ENCODE assay signal across 8 mouse cellular contexts in the genomic region with DNA sequence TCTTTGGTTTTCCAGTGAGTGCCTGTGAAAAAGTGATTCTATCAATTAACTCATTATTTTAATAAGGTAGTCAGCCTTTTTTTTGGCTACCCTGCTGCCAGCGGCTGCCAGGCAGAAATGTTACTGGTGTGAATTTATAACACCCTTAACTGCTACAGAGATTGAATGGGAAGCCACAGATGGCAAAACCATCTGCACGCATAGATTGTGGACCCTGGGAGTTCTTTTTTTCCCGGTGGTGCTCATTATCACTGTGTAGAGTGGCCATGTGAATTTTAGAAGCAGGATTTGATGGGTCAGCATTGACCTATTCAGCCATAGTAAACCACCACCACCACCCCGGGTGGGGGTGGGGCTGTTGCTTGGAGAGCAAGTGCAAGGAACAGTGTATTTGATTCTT. TPM values are rescaled to one million over a fixed set of nuclear protein-coding genes. Genes with fewer than 3 reads are reported as not detected.
DNase-seq lines count a peak whose midpoint lies in the region; ATAC-seq and TF ChIP-seq lines count a peak whose summit lies in the region.

No protein-coding gene starts in this region.

- peak overlapping the region; percentile 77; the same call in 1 of the 2 replicates for H3K27ac ChIP-seq in heart, embryonic 11.5 days (ENCODE audit: low read depth, low read length)
- H3K27ac ChIP-seq in CH12.LX (ENCODE audit: insufficient read depth, low read depth): no peak overlapping the region
- H3K27ac ChIP-seq in embryonic facial prominence, embryonic 12.5 days: no peak overlapping the region

- dilution Hi-C loops in CH12.LX (cut with MboI; ENCODE audit: extremely low pct_ligation_motif_present, extremely low pct_unique_long_range_greater_than_20kb, low sequenced_read_pairs): no loop called here

- H3K36me3 ChIP-seq in heart, embryonic 11.5 days (ENCODE audit: control insufficient read depth, insufficient read depth, low read length): peaks cover 14% of the 10 kb centered on the region
- H3K36me3 ChIP-seq in CH12.LX (replicated peaks in 1 of 2; ENCODE audit: control insufficient read depth in 1 of 2, insufficient read depth in 1 of 2, low read length in 1 of 2): peaks cover 26 to 38% of the 10 kb centered on the region in 2 experiments
- peaks cover 30% of the 10 kb centered on the region for H3K36me3 ChIP-seq in embryonic facial prominence, embryonic 12.5 days
- peaks cover 13% of the 10 kb centered on the region for H3K36me3 ChIP-seq in myocyte (ENCODE audit: control insufficient read depth, insufficient read depth)

- intact Hi-C loops in heart, postnatal 14 days (cut with DNase I): loop anchor here (10.0 kb wide), 2 partner anchors 277 to 1623 kb away; partner anchors contain the start of gene Odc1
- intact Hi-C loops in gastrocnemius, postnatal 36 days (cut with DNase I): no loop called here

- no peaks in the 10 kb centered on the region for H3K9me3 ChIP-seq in heart, embryonic 11.5 days (replicated peaks; ENCODE audit: control insufficient read depth, low read length)
- H3K9me3 ChIP-seq in CH12.LX (replicated peaks; ENCODE audit: low read length): no peaks in the 10 kb centered on the region
- no peaks in the 10 kb centered on the region for H3K9me3 ChIP-seq in embryonic facial prominence, embryonic 12.5 days

- no peak for TF ChIP-seq RAD21 in CH12.LX (IDR thresholded peaks at IDR 0.05; ENCODE audit: low read depth, low read length)

- in situ Hi-C loops in CH12.LX (cut with MboI; ENCODE audit: low pct_ligation_motif_present, low pct_unique_long_range_greater_than_20kb, low sequenced_read_pairs): loop anchor here (10.0 to 25.0 kb wide), 2 partner anchors 233 to 455 kb away; partner anchors contain the start of genes E2f6 and Greb1

- WGBS in heart, embryonic 11.5 days (ENCODE audit: insufficient replicate concordance): 18% methylated on average over 4 of the region's 4 CpGs
- 18% methylated on average over 4 of the region's 4 CpGs for WGBS in embryonic facial prominence, embryonic 12.5 days

- peak overlapping the region; percentile 67 for H3K4me2 ChIP-seq in heart, embryonic 11.5 days
- H3K4me2 ChIP-seq in CH12.LX (ENCODE audit: insufficient read depth, low read depth, poor library complexity, severe bottlenecking) (peak overlapping the region; percentile 65), myocyte (ENCODE audit: low read depth) (peak overlapping the region; percentile 92)
- peak overlapping the region; percentile 83 for H3K4me2 ChIP-seq in embryonic facial prominence, embryonic 12.5 days (replicated peaks)

- peaks cover 46% of the 10 kb centered on the region for H3K79me2 ChIP-seq in CH12.LX (replicated peaks; ENCODE audit: control insufficient read depth, extremely low read depth, insufficient read depth, poor library complexity, severe bottlenecking)
- peaks cover 39% of the 10 kb centered on the region for H3K79me2 ChIP-seq in myocyte (ENCODE audit: control insufficient read depth, insufficient read depth)

- no peak for TF ChIP-seq EP300 in CH12.LX (IDR thresholded peaks at IDR 0.05; ENCODE audit: low read length)

- H3K4me3 ChIP-seq in heart, embryonic 11.5 days (ENCODE audit: low read depth, low read length): peak overlapping the region; percentile 95
- H3K4me3 ChIP-seq in CH12.LX (replicated peaks in 1 of 3; ENCODE audit: low read depth in 2 of 3, low read length in 2 of 3, poor library complexity in 1 of 3): peak overlapping the region; percentile 93 to 96 (median 94)
- H3K4me3 ChIP-seq in embryonic facial prominence, embryonic 12.5 days: peak overlapping the region; percentile 75
- H3K4me3 ChIP-seq in myocyte: peak overlapping the region; percentile 69

- no peak for DNase-seq in heart, postnatal 14 days
- DNase-seq in CH12.LX (ENCODE audit: extremely low read depth): no peak
- DNase-seq in layer of hippocampus, adult 9-10 months (ENCODE audit: low spot score): peak; percentile 62
- no peak for DNase-seq in gastrocnemius, postnatal 36 days
- DNase-seq in left cerebral cortex, adult 18-20 months (ENCODE audit: low spot score in 2 of 2): no peak

- no peak overlapping the region for H3ac ChIP-seq in myocyte (ENCODE audit: control insufficient read depth, insufficient read length)

- peak overlapping the region; percentile 94 for H3K9ac ChIP-seq in heart, embryonic 11.5 days (ENCODE audit: low read depth, low read length)
- peak overlapping the region; percentile 67 for H3K9ac ChIP-seq in CH12.LX (ENCODE audit: insufficient read depth, low read depth)
- peak overlapping the region; percentile 86 for H3K9ac ChIP-seq in embryonic facial prominence, embryonic 12.5 days

- no peaks in the 10 kb centered on the region for H3K27me3 ChIP-seq in heart, embryonic 11.5 days (ENCODE audit: control insufficient read depth, insufficient read depth, low read length)
- H3K27me3 ChIP-seq in CH12.LX (replicated peaks) (no peaks in the 10 kb centered on the region), myocyte (ENCODE audit: control insufficient read depth, insufficient read depth, insufficient read length) (no peaks in the 10 kb centered on the region)
- no peaks in the 10 kb centered on the region for H3K27me3 ChIP-seq in embryonic facial prominence, embryonic 12.5 days

- no peak for TF ChIP-seq CTCF in CH12.LX (conservative IDR thresholded peaks at IDR 0.05 in 1 of 2, IDR thresholded peaks at IDR 0.05 in 1 of 2; ENCODE audit: low read depth in 2 of 2, low read length in 2 of 2)

- H3K4me1 ChIP-seq in heart, embryonic 11.5 days (ENCODE audit: control insufficient read depth, insufficient read depth, low read length): peaks cover 10% of the 10 kb centered on the region
- peaks cover 20 to 66% of the 10 kb centered on the region in 2 experiments for H3K4me1 ChIP-seq in CH12.LX (ENCODE audit: control insufficient read depth in 1 of 2, insufficient read depth in 2 of 2)
- peaks cover 21% of the 10 kb centered on the region for H3K4me1 ChIP-seq in embryonic facial prominence, embryonic 12.5 days

- TF ChIP-seq POLR2A in CH12.LX (IDR thresholded peaks at IDR 0.05; ENCODE audit: low read depth, low read length) (no peak), myocyte (IDR thresholded peaks at IDR 0.05; ENCODE audit: insufficient read length, low read depth) (no peak)

- no peak for ATAC-seq in heart, embryonic 11.5 days (replicated peaks; ENCODE audit: insufficient number of reproducible peaks, low FRiP score, low TSS enrichment)
- ATAC-seq in embryonic facial prominence, embryonic 12.5 days (ENCODE audit: insufficient number of reproducible peaks, insufficient read depth, low FRiP score, low TSS enrichment): no peak

TF ChIP-seq in CH12.LX, 34 proteins besides CTCF, POLR2A, EP300 and RAD21:
- no peak for TF ChIP-seq MAX (IDR thresholded peaks at IDR 0.05; ENCODE audit: low read length)
- TF ChIP-seq CHD2 (IDR thresholded peaks at IDR 0.05; ENCODE audit: low read length): peak; percentile 45; the same call in 1 of the 2 replicates
TF ChIP-seq in CH12.LX: peak in this region for 1.

TF ChIP-seq in myocyte, 11 proteins besides CTCF, POLR2A, EP300 and RAD21:
- TF ChIP-seq USF1 (IDR thresholded peaks at IDR 0.05; ENCODE audit: low read depth) (no peak), MAX (IDR thresholded peaks at IDR 0.05; ENCODE audit: low read depth) (no peak), MYOD1 (IDR thresholded peaks at IDR 0.05; ENCODE audit: control insufficient read depth in 1 of 3, insufficient read length in 2 of 3, low read depth in 2 of 3) (no peak), MYOG (IDR thresholded peaks at IDR 0.05; ENCODE audit: control insufficient read depth in 1 of 3, insufficient read depth in 1 of 3, insufficient read length in 2 of 3, low read depth in 2 of 3) (no peak), TCF12 (IDR thresholded peaks at IDR 0.05; ENCODE audit: insufficient read depth, poor library complexity, severe bottlenecking) (no peak), TCF3 (IDR thresholded peaks at IDR 0.05; ENCODE audit: insufficient read length, low read depth) (no peak), POLR2AphosphoS2 (IDR thresholded peaks at IDR 0.05; ENCODE audit: insufficient read length, low read depth) (no peak), SRF (IDR thresholded peaks at IDR 0.05; ENCODE audit: control insufficient read depth, insufficient read length, low read depth) (no peak), CEBPB (IDR thresholded peaks at IDR 0.05; ENCODE audit: insufficient read depth, poor library complexity, severe bottlenecking) (no peak), E2F4 (IDR thresholded peaks at IDR 0.05; ENCODE audit: insufficient read depth) (no peak), REST (IDR thresholded peaks at IDR 0.05; ENCODE audit: insufficient read depth, insufficient read length) (no peak)

RNA-seq across cellular contexts. Expression of gene Pdia6, which starts 1.0 kb away (rescaled TPM):
- polyA plus RNA-seq in heart, embryonic 11.5 days (2014; fragmentation: Nextera tagmentation; extraction: Ambion mirVana): 445 and 545 TPM in 2 replicates
- 100 to 1,000 TPM in 1 of 2 experiments, 10 to 100 TPM in 1; 76.7 to 102 TPM for total RNA-seq in heart, postnatal 14 days (2021)
- 359 and 526 TPM in 2 replicates for total RNA-seq in CH12.LX (2012; rRNA removed)
- total RNA-seq in CH12.LX (2014; rRNA removed): 408 and 443 TPM in 2 replicates
- 382 and 481 TPM in 2 replicates for polyA plus RNA-seq in CH12.LX (2012; ENCODE audit: insufficient read length, low read depth)
- polyA plus RNA-seq in embryonic facial prominence, embryonic 12.5 days (2016; fragmentation: Nextera tagmentation; extraction: Ambion mirVana): 614 and 637 TPM in 2 replicates
- 135 TPM for polyA plus RNA-seq in myocyte (2012; fragmentation: generic; extraction: Trizol)
- 10 to 100 TPM; 40.6 to 45.2 TPM for total RNA-seq in gastrocnemius, postnatal 36 days (2021)
- total RNA-seq in left cerebral cortex, adult 18-20 months (2021): 100 to 1,000 TPM; 144 to 148 TPM
